Mouse (Mus musculus): ENCODE measurements around the gene Adarb1. TPM values are rescaled to one million over a fixed set of nuclear protein-coding genes. Genes with fewer than 3 reads are reported as not detected.

Gene Adarb1
- polyA plus RNA-seq, 1 experiment, result 5.5 TPM

GRCm38 (mm10) chr10:77413791-77414190, 4.3 kb downstream of the Adarb1 start:
- Histone ChIP-seq H3K36me3 (ENCODE audit: control insufficient read depth, insufficient read depth, low read length) (no peaks in the 10 kb centered on the region), H3K4me1 (replicated peaks; ENCODE audit: control insufficient read depth, insufficient read depth, low read length) (peaks cover 15% of the 10 kb centered on the region), H3K27ac (ENCODE audit: control insufficient read depth, insufficient read depth, low read length) (no peak overlapping the region), H3K27me3 (ENCODE audit: control insufficient read depth, insufficient read depth, low read length) (no peaks in the 10 kb centered on the region; the same call in 1 of the 2 replicates), H3K4me3 (ENCODE audit: control insufficient read depth, insufficient read depth, low read length) (no peak overlapping the region)
- no peak for DNase-seq
- TF ChIP-seq POLR2A (IDR thresholded peaks at IDR 0.05; ENCODE audit: control insufficient read depth, extremely low read depth, insufficient read depth, low read length, poor library complexity), result no peak
- TF ChIP-seq CTCF (IDR thresholded peaks at IDR 0.05; ENCODE audit: borderline replicate concordance, control insufficient read depth, extremely low read depth, insufficient read depth, low read length, poor library complexity), result no peak
- WGBS, result 85% methylated on average over 2 of the region's 2 CpGs

- no peaks in the 10 kb centered on the region for H3K4me1 ChIP-seq (replicated peaks; ENCODE audit: control insufficient read depth, insufficient read depth, low read length)
- TF ChIP-seq CTCF (IDR thresholded peaks at IDR 0.05; ENCODE audit: borderline replicate concordance, control insufficient read depth, extremely low read depth, insufficient read depth, low read length, poor library complexity), result no peak
- no peak for TF ChIP-seq POLR2A (IDR thresholded peaks at IDR 0.05; ENCODE audit: control insufficient read depth, extremely low read depth, insufficient read depth, low read length, poor library complexity)
- 88% methylated on average over 2 of the region's 2 CpGs for WGBS
Observed at GRCm38 (mm10) chr10:77409154-77409553, 8.9 kb downstream of the Adarb1 start.

GRCm38 (mm10) chr10:77408241-77408640, 9.8 kb downstream of the Adarb1 start:
- H3K27ac ChIP-seq (ENCODE audit: control insufficient read depth, insufficient read depth, low read length), result no peak overlapping the region
- H3K27me3 ChIP-seq (ENCODE audit: control insufficient read depth, insufficient read depth, low read length), result no peaks in the 10 kb centered on the region
- DNase-seq, result no peak
- 97% methylated on average over 9 of the region's 9 CpGs for WGBS
- no peaks in the 10 kb centered on the region for H3K36me3 ChIP-seq (ENCODE audit: control insufficient read depth, insufficient read depth, low read length)
- TF ChIP-seq POLR2A (IDR thresholded peaks at IDR 0.05; ENCODE audit: control insufficient read depth, extremely low read depth, insufficient read depth, low read length, poor library complexity) (no peak), CTCF (IDR thresholded peaks at IDR 0.05; ENCODE audit: borderline replicate concordance, control insufficient read depth, extremely low read depth, insufficient read depth, low read length, poor library complexity) (no peak)
- no peaks in the 10 kb centered on the region for H3K4me1 ChIP-seq (replicated peaks; ENCODE audit: control insufficient read depth, insufficient read depth, low read length)
- H3K4me3 ChIP-seq (ENCODE audit: control insufficient read depth, insufficient read depth, low read length), result no peak overlapping the region

More at GRCm38 (mm10) chr10:77409154-77409553, 8.9 kb downstream of the Adarb1 start:
- no peak overlapping the region for H3K4me3 ChIP-seq (ENCODE audit: control insufficient read depth, insufficient read depth, low read length)
- H3K36me3 ChIP-seq (ENCODE audit: control insufficient read depth, insufficient read depth, low read length), result no peaks in the 10 kb centered on the region
- DNase-seq, result no peak
- no peaks in the 10 kb centered on the region for H3K27me3 ChIP-seq (ENCODE audit: control insufficient read depth, insufficient read depth, low read length)
- H3K27ac ChIP-seq (ENCODE audit: control insufficient read depth, insufficient read depth, low read length), result no peak overlapping the region

GRCm38 (mm10) chr10:77406486-77406885, 11.6 kb downstream of the Adarb1 start:
- WGBS, result 92% methylated on average over 6 of the region's 6 CpGs
- H3K36me3 ChIP-seq (ENCODE audit: control insufficient read depth, insufficient read depth, low read length), result no peaks in the 10 kb centered on the region
- H3K27ac ChIP-seq (ENCODE audit: control insufficient read depth, insufficient read depth, low read length), result no peak overlapping the region
- no peak for DNase-seq
- TF ChIP-seq CTCF (IDR thresholded peaks at IDR 0.05; ENCODE audit: borderline replicate concordance, control insufficient read depth, extremely low read depth, insufficient read depth, low read length, poor library complexity) (no peak), POLR2A (IDR thresholded peaks at IDR 0.05; ENCODE audit: control insufficient read depth, extremely low read depth, insufficient read depth, low read length, poor library complexity) (no peak)
- no peaks in the 10 kb centered on the region for H3K27me3 ChIP-seq (ENCODE audit: control insufficient read depth, insufficient read depth, low read length)
- H3K4me3 ChIP-seq (ENCODE audit: control insufficient read depth, insufficient read depth, low read length), result no peak overlapping the region
- no peaks in the 10 kb centered on the region for H3K4me1 ChIP-seq (replicated peaks; ENCODE audit: control insufficient read depth, insufficient read depth, low read length)

GRCm38 (mm10) chr10:77402463-77402862, 15.6 kb downstream of the Adarb1 start:
- no peak for DNase-seq
- Histone ChIP-seq H3K4me1 (replicated peaks; ENCODE audit: control insufficient read depth, insufficient read depth, low read length) (no peaks in the 10 kb centered on the region), H3K36me3 (ENCODE audit: control insufficient read depth, insufficient read depth, low read length) (no peaks in the 10 kb centered on the region), H3K27ac (ENCODE audit: control insufficient read depth, insufficient read depth, low read length) (no peak overlapping the region), H3K27me3 (ENCODE audit: control insufficient read depth, insufficient read depth, low read length) (no peaks in the 10 kb centered on the region), H3K4me3 (ENCODE audit: control insufficient read depth, insufficient read depth, low read length) (no peak overlapping the region)
- TF ChIP-seq POLR2A (IDR thresholded peaks at IDR 0.05; ENCODE audit: control insufficient read depth, extremely low read depth, insufficient read depth, low read length, poor library complexity), result no peak
- 92% methylated on average over 1 of the region's 1 CpGs for WGBS

GRCm38 (mm10) chr10:77401039-77401438, 17.0 kb downstream of the Adarb1 start:
- Histone ChIP-seq H3K27ac (ENCODE audit: control insufficient read depth, insufficient read depth, low read length) (no peak overlapping the region), H3K36me3 (ENCODE audit: control insufficient read depth, insufficient read depth, low read length) (no peaks in the 10 kb centered on the region), H3K4me3 (ENCODE audit: control insufficient read depth, insufficient read depth, low read length) (no peak overlapping the region), H3K27me3 (ENCODE audit: control insufficient read depth, insufficient read depth, low read length) (no peaks in the 10 kb centered on the region), H3K4me1 (replicated peaks; ENCODE audit: control insufficient read depth, insufficient read depth, low read length) (no peaks in the 10 kb centered on the region)
- no peak for DNase-seq
- no peak for TF ChIP-seq CTCF (IDR thresholded peaks at IDR 0.05; ENCODE audit: borderline replicate concordance, control insufficient read depth, extremely low read depth, insufficient read depth, low read length, poor library complexity)
- TF ChIP-seq POLR2A (IDR thresholded peaks at IDR 0.05; ENCODE audit: control insufficient read depth, extremely low read depth, insufficient read depth, low read length, poor library complexity), result no peak
- 94% methylated on average over 6 of the region's 6 CpGs for WGBS

GRCm38 (mm10) chr10:77399938-77400337, 18.1 kb downstream of the Adarb1 start:
- DNase-seq, result no peak
- WGBS, result 89% methylated on average over 5 of the region's 5 CpGs
- H3K4me1 ChIP-seq (replicated peaks; ENCODE audit: control insufficient read depth, insufficient read depth, low read length), result no peaks in the 10 kb centered on the region
- H3K27me3 ChIP-seq (ENCODE audit: control insufficient read depth, insufficient read depth, low read length), result no peaks in the 10 kb centered on the region
- no peak overlapping the region for H3K27ac ChIP-seq (ENCODE audit: control insufficient read depth, insufficient read depth, low read length)
- TF ChIP-seq POLR2A (IDR thresholded peaks at IDR 0.05; ENCODE audit: control insufficient read depth, extremely low read depth, insufficient read depth, low read length, poor library complexity), result no peak
- TF ChIP-seq CTCF (IDR thresholded peaks at IDR 0.05; ENCODE audit: borderline replicate concordance, control insufficient read depth, extremely low read depth, insufficient read depth, low read length, poor library complexity), result no peak
- H3K4me3 ChIP-seq (ENCODE audit: control insufficient read depth, insufficient read depth, low read length), result no peak overlapping the region
- no peaks in the 10 kb centered on the region for H3K36me3 ChIP-seq (ENCODE audit: control insufficient read depth, insufficient read depth, low read length)
